Mouse (Mus musculus) cortical plate, adult 2 months (tissue): ENCODE results near the gene Gm21974. TPM values are rescaled to one million over a fixed set of nuclear protein-coding genes. Genes with fewer than 3 reads are reported as not detected.

Experiments
- H3K27ac ChIP-seq: fragments of 200-500 bp; 2 replicates; pipeline ENCODE4 v1.5.1; 2012; ENCODE audit warnings: low read length, control low read depth, inconsistent platforms; ENCODE audit not compliant: insufficient read depth
- H3K4me1 ChIP-seq: fragments of 200-500 bp; 2 replicates; pipeline ENCODE4 v1.6.1; 2011; ENCODE audit warnings: low read length; ENCODE audit not compliant: control insufficient read depth, insufficient read depth
- H3K4me3 ChIP-seq: fragments of 200-500 bp; 2 replicates; pipeline ENCODE4 v1.5.1; 2011; ENCODE audit warnings: mild to moderate bottlenecking, low read length, control low read depth; ENCODE audit not compliant: insufficient read depth
- CTCF ChIP-seq: fragments of 200-500 bp; IDR thresholded peaks from 2 replicates; pipeline ENCODE4 v1.5.1; 2011; ENCODE audit warnings: mild to moderate bottlenecking, control low read depth, low read length; ENCODE audit not compliant: insufficient read depth; ENCODE audit errors: extremely low read depth
- POLR2A ChIP-seq: fragments of 200-500 bp; IDR thresholded peaks from 2 replicates; pipeline ENCODE4 v1.6.1; 2011; ENCODE audit warnings: mild to moderate bottlenecking, low read length, control low read depth; ENCODE audit not compliant: insufficient read depth; ENCODE audit errors: extremely low read depth
- polyA plus RNA-seq: library from polyadenylated mRNA; depleted of rRNA; stranded (reverse); fragments of >200 nt; gene quantifications from 2 replicates; pipeline ENCODE4 v1.2.3, GENCODE M21; 2012

Gene Gm21974
- polyA plus RNA-seq, 1 experiment: not detected

DNA sequence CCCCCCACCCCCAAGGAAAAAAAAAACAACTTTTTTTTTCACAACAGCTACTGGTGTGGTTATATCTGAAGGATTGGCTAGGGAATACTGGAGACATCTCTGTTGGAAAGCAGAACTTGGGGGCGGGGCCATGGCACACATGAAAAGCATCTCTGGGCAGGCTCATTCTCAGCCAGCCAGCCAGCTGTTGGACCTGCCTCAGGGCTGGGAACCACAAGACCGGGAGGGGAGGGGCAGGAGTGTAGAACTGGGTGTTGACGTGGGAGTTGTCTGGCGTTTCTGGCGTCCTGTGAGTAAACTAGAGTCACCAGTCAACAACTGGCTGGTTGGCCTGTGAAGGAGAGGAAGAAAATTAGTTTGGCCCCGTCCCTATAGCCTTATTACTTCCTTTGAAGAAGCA is 9.3 kb downstream of the Gm21974 start:
- H3K27ac ChIP-seq: no peak overlapping the region
- 0 out of 2 replicates have a peak, but pooled peaks cover 2% of the 10 kb centered on the region for H3K4me1 ChIP-seq
- TF ChIP-seq POLR2A (no peak), CTCF (no peak)
- H3K4me3 ChIP-seq: no peak overlapping the region

DNA sequence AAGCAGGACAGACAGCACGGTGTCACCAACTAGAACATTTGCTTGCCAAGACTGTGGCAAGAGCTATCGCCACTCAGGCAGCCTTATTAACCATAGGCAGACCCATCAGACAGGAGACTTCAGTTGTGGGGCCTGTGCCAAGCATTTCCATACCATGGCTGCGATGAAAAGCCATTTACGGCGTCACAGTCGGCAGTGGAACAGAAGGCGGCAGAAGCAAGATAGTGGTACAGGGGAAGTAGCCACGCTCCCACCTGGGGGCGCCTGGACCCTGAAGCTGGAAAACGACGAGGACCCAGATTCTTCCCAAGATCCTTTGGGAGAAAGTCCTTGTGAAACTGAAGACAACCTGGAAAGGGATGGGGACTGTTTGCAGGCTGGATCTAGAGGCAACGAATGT is 14.8 kb downstream of the Gm21974 start:
- H3K27ac ChIP-seq: no peak overlapping the region
- TF ChIP-seq CTCF: no peak
- no peak for TF ChIP-seq POLR2A
- peaks cover 4% of the 10 kb centered on the region; the same call in 1 of the 2 replicates for H3K4me1 ChIP-seq
- no peak overlapping the region for H3K4me3 ChIP-seq

DNA sequence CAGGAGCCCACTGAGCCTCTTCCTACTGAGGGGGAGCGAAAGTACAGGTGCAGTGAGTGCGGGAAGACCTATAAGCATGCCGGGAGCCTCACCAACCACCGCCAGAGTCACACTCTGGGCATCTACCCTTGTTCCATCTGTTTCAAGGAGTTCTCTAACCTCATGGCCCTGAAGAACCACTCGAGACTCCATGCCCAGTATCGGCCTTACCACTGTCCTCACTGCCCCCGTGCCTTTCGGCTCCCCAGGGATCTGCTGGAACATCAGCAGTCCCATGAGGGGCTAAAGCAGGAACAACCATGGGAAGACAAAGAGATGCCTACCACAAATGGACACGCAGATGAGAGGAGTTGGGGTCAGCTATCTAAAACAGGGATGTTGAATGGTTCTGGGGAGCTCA is 16.0 kb downstream of the Gm21974 start:
- H3K4me1 ChIP-seq: peaks cover 4% of the 10 kb centered on the region; the same call in 1 of the 2 replicates

DNA sequence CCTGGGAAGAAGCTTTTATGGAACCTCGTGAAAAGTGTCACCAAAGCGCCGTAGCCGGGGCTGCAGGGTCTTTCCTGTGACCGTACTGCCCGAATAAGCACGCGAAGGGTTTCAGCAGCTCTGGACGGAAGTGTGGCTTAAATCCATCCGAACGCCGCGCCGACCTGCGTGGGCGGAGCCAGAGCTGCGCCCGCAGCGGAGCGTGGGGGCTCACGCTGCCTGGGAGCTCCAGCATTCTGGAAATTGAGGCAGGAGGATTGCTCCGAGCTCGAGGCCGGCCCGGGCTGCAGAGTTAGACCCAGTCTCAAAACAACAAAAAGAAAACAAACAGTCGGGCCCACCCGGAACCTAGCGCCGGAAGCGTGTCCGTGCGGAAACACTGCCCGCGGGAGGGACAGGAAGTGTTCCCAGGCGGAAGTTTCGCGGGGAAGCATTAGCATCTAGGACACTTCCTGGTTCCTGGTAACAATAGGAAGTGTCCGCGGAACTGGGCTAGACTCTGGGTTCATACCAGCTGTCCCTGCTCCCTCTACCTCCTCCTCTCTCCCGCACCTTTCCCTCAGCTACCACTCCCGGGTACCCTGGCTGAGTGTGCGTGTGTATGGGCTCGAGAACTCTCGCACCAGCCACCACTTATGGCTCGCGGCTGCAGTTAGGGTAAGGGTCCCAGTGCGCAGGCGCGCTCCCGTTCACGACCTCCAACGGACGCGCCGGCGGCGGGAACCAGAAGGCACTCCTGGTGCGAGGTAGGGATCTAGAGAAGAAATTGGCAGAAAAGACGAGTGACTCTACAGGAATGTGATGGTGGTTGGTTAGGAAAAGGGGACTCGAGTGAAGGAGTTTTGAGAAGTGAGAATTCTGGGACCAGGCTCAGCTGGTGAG is 18.5 kb downstream of the Gm21974 start, which contains the start of gene Zfp668:
Zfp668 (minus strand) TSS at position 362 of the 882 bp plus-strand sequence.
- peak within 1 kb of the TSS; percentile 55 for H3K4me3 ChIP-seq
- TF ChIP-seq POLR2A (peak; percentile 61), CTCF (no peak)
- peaks cover 2% of the 10 kb centered on the region; the same call in 1 of the 2 replicates for H3K4me1 ChIP-seq
- peak within 1 kb of the TSS; percentile 88 for H3K27ac ChIP-seq

More for the DNA sequence above, 16.0 kb downstream of the Gm21974 start:
- H3K27ac ChIP-seq: no peak overlapping the region
- TF ChIP-seq CTCF (no peak), POLR2A (no peak)
- no peak overlapping the region for H3K4me3 ChIP-seq

DNA sequence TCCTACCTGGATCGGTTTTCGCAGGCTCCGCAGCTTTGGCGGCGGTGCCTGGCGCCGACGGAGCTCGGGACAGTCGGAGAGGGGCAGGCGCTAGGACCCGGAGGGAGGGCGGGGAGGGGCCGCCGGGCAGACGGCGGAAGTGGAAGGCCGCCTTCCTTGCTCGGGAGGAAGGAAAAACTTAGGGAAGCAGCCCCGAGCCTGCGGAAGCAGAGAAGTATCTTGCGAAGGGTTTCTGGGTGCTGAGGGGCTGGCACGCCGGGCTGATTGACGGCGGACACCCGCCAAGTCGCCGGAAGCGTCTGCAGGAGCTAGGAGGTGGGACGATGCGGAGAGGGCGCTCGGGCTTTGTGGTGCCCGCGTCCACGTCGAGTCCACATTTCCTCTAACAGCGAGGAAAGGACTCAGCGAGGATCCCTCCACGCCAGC is 19.2 kb downstream of the Gm21974 start, which contains the start of gene Zfp646:
Zfp646 (plus strand) TSS at position 181 of the 426 bp plus-strand sequence.
- TF ChIP-seq POLR2A: peak; percentile 46; the same call in 1 of the 2 replicates
- no peak for TF ChIP-seq CTCF
- Histone ChIP-seq H3K4me1 (peaks cover 2% of the 10 kb centered on the region; the same call in 1 of the 2 replicates), H3K4me3 (peak within 1 kb of the TSS; percentile 55), H3K27ac (peak within 1 kb of the TSS; percentile 88)

DNA sequence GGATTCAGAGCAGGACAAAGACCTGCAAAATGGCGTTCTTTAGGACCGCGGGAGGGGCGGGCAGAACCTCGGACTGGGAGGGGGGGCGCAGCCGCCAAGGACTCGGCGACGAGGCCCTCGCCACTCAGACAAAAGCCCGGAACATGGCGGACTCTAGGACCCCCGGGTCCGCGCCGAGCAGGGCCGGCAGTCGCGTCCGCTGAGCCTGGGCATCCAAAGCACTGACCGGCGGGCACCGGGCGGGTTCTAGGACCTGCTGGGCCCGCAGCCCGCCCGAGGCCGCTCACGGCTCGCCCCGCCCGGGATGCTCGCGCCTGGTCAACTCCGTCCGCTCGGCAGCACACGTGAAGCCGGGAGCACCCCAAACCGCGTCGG is 19.6 kb downstream of the Gm21974 start:
- peak overlapping the region; percentile 88 for H3K27ac ChIP-seq
- H3K4me1 ChIP-seq: peaks cover 2% of the 10 kb centered on the region; the same call in 1 of the 2 replicates
- H3K4me3 ChIP-seq: peak overlapping the region; percentile 55
- TF ChIP-seq POLR2A (no peak), CTCF (no peak)

DNA sequence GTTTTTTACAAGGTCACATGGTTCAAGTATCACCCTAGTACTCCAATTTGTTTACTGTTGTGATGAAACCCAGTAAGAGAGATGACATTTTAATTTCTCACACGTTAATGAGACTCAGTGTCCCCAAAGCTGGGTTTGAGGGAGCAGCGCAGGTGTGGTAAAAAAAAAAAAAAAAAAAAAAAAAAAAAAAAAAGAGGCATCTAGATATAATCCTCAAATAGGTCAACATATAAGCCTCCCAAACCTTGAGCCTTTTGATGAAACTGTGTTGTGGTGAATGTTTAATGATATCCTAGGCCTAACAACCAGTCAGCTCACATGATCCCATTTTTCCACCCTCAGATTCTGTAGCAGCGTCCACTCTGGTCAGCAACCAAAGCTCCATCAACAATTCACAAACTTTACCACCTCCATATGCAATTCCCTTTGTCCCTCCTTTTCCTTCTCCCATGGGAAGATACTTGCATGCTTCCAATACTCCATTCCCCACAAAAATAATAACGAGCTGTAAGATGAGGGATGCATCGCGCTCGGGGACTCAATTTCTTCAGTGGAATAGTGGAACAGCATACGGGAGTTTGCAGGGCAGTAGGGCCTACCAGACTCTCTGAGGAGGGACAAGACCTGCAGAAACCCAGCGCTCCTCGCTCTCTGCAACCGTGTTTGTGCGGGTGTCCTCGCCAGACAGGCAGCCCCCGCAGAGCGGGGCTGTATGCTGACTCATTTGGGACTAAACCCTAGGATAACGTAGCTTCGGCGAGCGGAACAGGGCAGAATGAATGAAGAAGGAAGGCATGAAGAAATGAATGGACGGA is 20.2 kb downstream of the Gm21974 start:
- TF ChIP-seq POLR2A (no peak), CTCF (no peak)
- H3K4me1 ChIP-seq: peaks cover 2% of the 10 kb centered on the region; the same call in 1 of the 2 replicates
- H3K4me3 ChIP-seq: peak overlapping the region; percentile 55
- no peak overlapping the region for H3K27ac ChIP-seq

DNA sequence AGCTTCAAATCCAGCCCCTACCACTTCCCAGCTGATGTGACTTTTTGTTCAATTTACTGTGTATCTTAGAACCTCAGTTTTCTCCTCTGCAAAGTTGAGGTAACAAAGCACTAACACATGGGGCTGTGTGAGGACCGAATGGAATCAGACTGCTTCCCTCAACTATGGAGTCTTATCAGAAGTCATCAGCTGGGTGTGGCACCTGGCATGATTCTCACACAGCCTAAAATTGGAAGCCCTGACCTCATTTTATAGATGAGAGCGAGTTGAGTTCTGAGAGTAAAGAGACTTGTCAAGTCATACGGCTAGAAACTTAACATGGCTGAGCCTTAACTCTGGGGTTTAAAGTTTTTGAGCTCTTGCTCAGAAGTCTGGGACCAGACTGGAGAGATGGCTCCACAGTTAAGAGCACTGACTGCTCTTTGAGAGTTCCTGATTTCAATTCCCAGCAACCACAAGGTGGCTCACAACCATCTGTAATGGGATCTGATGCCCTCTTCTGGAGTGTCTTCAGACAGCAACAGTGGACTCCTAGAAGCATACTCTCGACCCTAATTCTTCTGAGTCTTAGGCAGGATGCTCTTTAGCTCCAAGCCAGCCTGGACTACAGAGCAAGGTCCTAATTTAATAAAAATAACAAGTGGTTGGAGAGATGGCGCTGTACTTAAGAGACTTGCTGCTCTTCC is 25.0 kb downstream of the Gm21974 start:
- TF ChIP-seq POLR2A (no peak), CTCF (no peak)
- peaks cover 4% of the 10 kb centered on the region for H3K4me1 ChIP-seq
- no peak overlapping the region for H3K4me3 ChIP-seq
- H3K27ac ChIP-seq: no peak overlapping the region
